Mouse (Mus musculus) liver, adult 2 months (tissue): ENCODE measurements around the gene Chaf1a. TPM values are rescaled to one million over a fixed set of nuclear protein-coding genes. Genes with fewer than 3 reads are reported as not detected.

ENCODE experiments used
- DNase-seq: peaks from one replicate; pipeline ENCODE4 v3.0.0-alpha.2; 2011; ENCODE audit warnings: low read depth, low spot score; ENCODE audit errors: extremely low read depth
- H3K27ac ChIP-seq: fragments of 200-500 bp; replicated peaks from 2 replicates; pipeline ENCODE4 v1.5.1; 2012; ENCODE audit warnings: low read depth, mild to moderate bottlenecking, control low read depth, inconsistent platforms, low read length; ENCODE audit not compliant: insufficient read depth
- H3K27me3 ChIP-seq: fragments of 200-500 bp; 2 replicates; pipeline ENCODE4 v1.6.1; 2012; ENCODE audit warnings: mild to moderate bottlenecking, moderate library complexity, low read length, inconsistent platforms; ENCODE audit not compliant: control insufficient read depth, insufficient read depth
- H3K36me3 ChIP-seq: fragments of 200-500 bp; 2 replicates; pipeline ENCODE4 v1.6.1; 2012; ENCODE audit warnings: low read length, inconsistent platforms; ENCODE audit not compliant: control insufficient read depth, insufficient read depth
- H3K4me1 ChIP-seq: fragments of 200-500 bp; 2 replicates; pipeline ENCODE4 v1.6.1; 2011; ENCODE audit warnings: low read length; ENCODE audit not compliant: control insufficient read depth, insufficient read depth
- H3K4me3 ChIP-seq: fragments of 200-500 bp; 2 replicates; pipeline ENCODE4 v1.5.1; 2011; ENCODE audit warnings: low read depth, mild to moderate bottlenecking, control low read depth, low read length, moderate library complexity; ENCODE audit not compliant: insufficient read depth
- H3K79me2 ChIP-seq: fragments of 200-500 bp; 2 replicates; pipeline ENCODE4 v1.6.1; 2012; ENCODE audit warnings: inconsistent platforms, mild to moderate bottlenecking, low read length, moderate library complexity; ENCODE audit not compliant: control insufficient read depth, insufficient read depth
- H3K9ac ChIP-seq: fragments of 200-500 bp; 2 replicates; pipeline ENCODE4 v1.6.1; 2012; ENCODE audit warnings: low read depth, mild to moderate bottlenecking, control low read depth, inconsistent platforms, low read length
- CTCF ChIP-seq: fragments of 200-500 bp; IDR thresholded peaks from 2 replicates; pipeline ENCODE4 v1.5.1; 2011; ENCODE audit warnings: low read depth, low read length, control low read depth
- POLR2A ChIP-seq: fragments of 200-500 bp; IDR thresholded peaks from 2 replicates; pipeline ENCODE4 v1.6.1; 2011; ENCODE audit warnings: low read length, control low read depth; ENCODE audit not compliant: insufficient read depth; ENCODE audit errors: extremely low read depth
- WGBS: fragments of 180-500 bp; shearing (Covaris S2); methylation state at CpG from one replicate; pipeline ENCODE4 v1.1.7; 2018; 5-methylcytosine and 5-hydroxymethylcytosine counted together
- polyA plus RNA-seq: library from polyadenylated mRNA; depleted of rRNA; stranded (reverse); fragments of >200 nt; gene quantifications from 2 replicates; pipeline ENCODE4 v1.2.3, GENCODE M21; 2012
- total RNA-seq: library from RNA; depleted of rRNA; stranded (reverse); fragments of >200 nt; gene quantifications from 2 replicates; pipeline ENCODE4 v1.2.3, GENCODE M21; 2014

Chaf1a gene
- total and polyA plus RNA-seq, 2 experiments, result 0.26 to 0.37 TPM

DNA sequence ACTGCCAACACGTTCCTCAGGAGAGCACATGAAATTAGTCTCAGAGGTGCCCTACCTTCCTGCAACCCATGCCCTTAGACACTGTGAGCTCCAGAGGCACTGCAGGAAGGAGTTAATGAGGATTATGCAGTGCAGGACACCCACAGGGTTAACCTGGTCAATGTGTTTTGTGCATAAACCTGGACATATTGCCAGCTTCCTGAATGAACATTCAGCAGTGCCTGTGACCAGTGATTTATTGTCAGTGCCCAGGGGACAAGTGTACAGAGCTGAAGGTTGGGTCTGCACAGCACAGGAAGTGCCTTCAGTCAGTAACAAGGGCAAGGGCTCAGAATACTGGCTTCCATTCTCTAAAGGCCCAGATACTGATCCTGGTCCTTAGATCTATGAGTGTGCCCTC, 13.4 kb upstream of the Chaf1a start:
- H3K4me1 ChIP-seq, result peaks cover 33% of the 10 kb centered on the region

DNA sequence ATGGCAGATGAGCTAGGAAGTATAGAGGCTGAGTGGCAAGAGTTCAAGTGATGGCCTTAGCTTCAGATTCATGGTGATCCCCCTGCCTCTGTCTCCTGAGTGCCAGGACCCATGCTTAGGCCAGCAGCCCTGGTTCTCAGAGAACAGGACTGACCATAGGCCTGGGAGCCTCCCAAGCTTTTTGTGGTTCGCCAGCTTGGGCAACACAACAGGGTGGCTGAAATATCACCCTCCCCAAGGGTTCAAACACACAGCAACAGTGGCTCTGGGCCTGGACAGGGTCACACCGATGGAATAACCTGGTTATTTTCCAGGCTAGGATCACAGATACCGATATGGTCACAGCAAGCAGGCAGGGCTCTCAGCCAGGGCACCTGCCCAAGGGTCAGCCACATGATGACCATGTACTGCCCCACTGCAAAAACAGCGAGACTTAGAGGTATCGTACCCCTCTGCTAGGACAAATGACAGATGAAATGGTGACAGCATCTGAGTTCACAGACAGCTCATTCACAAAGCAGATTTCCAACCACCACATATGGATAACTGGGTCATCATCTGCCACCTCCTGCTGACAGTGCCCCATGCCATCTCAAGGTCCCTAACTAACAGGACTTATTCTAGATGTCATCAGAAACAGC, 12.3 kb upstream of the Chaf1a start:
- peak overlapping the region; percentile 25 for H3K27ac ChIP-seq
- no peak overlapping the region for H3K9ac ChIP-seq
- TF ChIP-seq CTCF, result no peak
- TF ChIP-seq POLR2A, result no peak
- H3K4me3 ChIP-seq, result no peak overlapping the region
- peaks cover 40% of the 10 kb centered on the region for H3K4me1 ChIP-seq
- H3K27me3 ChIP-seq, result no peaks in the 10 kb centered on the region
- H3K36me3 ChIP-seq, result no peaks in the 10 kb centered on the region
- peaks cover 60% of the 10 kb centered on the region for H3K79me2 ChIP-seq
- WGBS, result 25% methylated on average over 5 of the region's 5 CpGs
- peak; percentile 91 for DNase-seq

More for the DNA sequence above, 13.4 kb upstream of the Chaf1a start:
- Histone ChIP-seq H3K9ac (no peak overlapping the region; the same call in 1 of the 2 replicates), H3K27ac (no peak overlapping the region), H3K79me2 (peaks cover 62% of the 10 kb centered on the region), H3K36me3 (no peaks in the 10 kb centered on the region), H3K4me3 (no peak overlapping the region), H3K27me3 (no peaks in the 10 kb centered on the region)
- TF ChIP-seq CTCF, result no peak
- DNase-seq, result no peak
- 26% methylated on average over 1 of the region's 1 CpGs for WGBS

GRCm38 (mm10) chr17:56030238-56030870, 9.9 kb upstream of the Chaf1a start:
- WGBS, result 84% methylated on average over 9 of the region's 9 CpGs
- H3K27ac ChIP-seq, result 0 out of 2 replicates have a peak overlapping the region, but pooled peaks have one; percentile 21
- no peak overlapping the region for H3K4me3 ChIP-seq
- no peak overlapping the region for H3K9ac ChIP-seq
- H3K4me1 ChIP-seq, result peaks cover 49% of the 10 kb centered on the region
- H3K79me2 ChIP-seq, result peaks cover 62% of the 10 kb centered on the region
- no peak for DNase-seq
- no peaks in the 10 kb centered on the region for H3K36me3 ChIP-seq
- TF ChIP-seq POLR2A, result no peak
- no peak for TF ChIP-seq CTCF
- H3K27me3 ChIP-seq, result no peaks in the 10 kb centered on the region

GRCm38 (mm10) chr17:56030919-56031318, 9.3 kb upstream of the Chaf1a start:
- TF ChIP-seq CTCF (0 out of 2 replicates have a peak, but pooled peaks have one; percentile 23), POLR2A (no peak)

GRCm38 (mm10) chr17:56031431-56031830, 8.8 kb upstream of the Chaf1a start:
- DNase-seq, result no peak
- Histone ChIP-seq H3K27me3 (no peaks in the 10 kb centered on the region), H3K27ac (no peak overlapping the region), H3K4me3 (no peak overlapping the region), H3K79me2 (peaks cover 62% of the 10 kb centered on the region), H3K9ac (no peak overlapping the region), H3K4me1 (peaks cover 50% of the 10 kb centered on the region), H3K36me3 (no peaks in the 10 kb centered on the region)
- TF ChIP-seq CTCF, result no peak
- TF ChIP-seq POLR2A, result no peak
- WGBS, result 84% methylated on average over 7 of the region's 7 CpGs

More at GRCm38 (mm10) chr17:56030919-56031318, 9.3 kb upstream of the Chaf1a start:
- peaks cover 50% of the 10 kb centered on the region for H3K4me1 ChIP-seq
- no peak for DNase-seq
- H3K27ac ChIP-seq, result 0 out of 2 replicates have a peak overlapping the region, but pooled peaks have one; percentile 21
- H3K4me3 ChIP-seq, result no peak overlapping the region
- no peaks in the 10 kb centered on the region for H3K27me3 ChIP-seq
- H3K36me3 ChIP-seq, result no peaks in the 10 kb centered on the region
- no peak overlapping the region for H3K9ac ChIP-seq
- H3K79me2 ChIP-seq, result peaks cover 63% of the 10 kb centered on the region
- WGBS, result 41% methylated on average over 5 of the region's 5 CpGs

GRCm38 (mm10) chr17:56032127-56032733, 8.0 kb upstream of the Chaf1a start:
- DNase-seq, result no peak
- Histone ChIP-seq H3K4me3 (no peak overlapping the region), H3K79me2 (peaks cover 56% of the 10 kb centered on the region), H3K4me1 (peaks cover 44% of the 10 kb centered on the region), H3K9ac (no peak overlapping the region), H3K36me3 (no peaks in the 10 kb centered on the region), H3K27ac (no peak overlapping the region), H3K27me3 (no peaks in the 10 kb centered on the region)
- WGBS, result 35% methylated on average over 6 of the region's 6 CpGs
- TF ChIP-seq CTCF (no peak), POLR2A (no peak)
